Mouse (Mus musculus): ENCODE measurements around the gene Snx30.
A peak's percentile ranks its signal among the peaks of the same experiment; 100 is the strongest.

The Snx30 gene

DNA sequence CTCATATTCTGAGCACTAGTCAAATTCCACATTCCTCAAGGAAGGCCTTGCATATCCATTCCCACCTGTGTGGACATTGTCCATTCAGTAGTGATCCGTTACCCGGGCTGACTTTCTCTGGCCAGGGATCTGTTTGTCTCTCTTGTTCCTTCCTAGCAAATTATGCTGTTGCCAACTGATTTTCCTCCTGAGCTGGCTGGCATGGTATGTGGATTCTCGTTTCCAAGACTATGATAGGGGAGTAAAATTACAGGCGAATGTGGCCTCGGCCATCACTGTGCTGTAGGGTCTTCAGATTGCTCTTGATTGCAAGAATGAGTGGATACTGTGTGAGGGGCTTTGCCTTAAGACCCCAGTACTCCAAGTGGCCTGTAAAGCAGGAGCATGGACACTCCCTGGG, 20.7 kb downstream of the Snx30 start:
- no peak for DNase-seq

- no peak for DNase-seq
Observed at GRCm38 (mm10) chr4:59829072-59829471, 23.4 kb downstream of the Snx30 start.

DNA sequence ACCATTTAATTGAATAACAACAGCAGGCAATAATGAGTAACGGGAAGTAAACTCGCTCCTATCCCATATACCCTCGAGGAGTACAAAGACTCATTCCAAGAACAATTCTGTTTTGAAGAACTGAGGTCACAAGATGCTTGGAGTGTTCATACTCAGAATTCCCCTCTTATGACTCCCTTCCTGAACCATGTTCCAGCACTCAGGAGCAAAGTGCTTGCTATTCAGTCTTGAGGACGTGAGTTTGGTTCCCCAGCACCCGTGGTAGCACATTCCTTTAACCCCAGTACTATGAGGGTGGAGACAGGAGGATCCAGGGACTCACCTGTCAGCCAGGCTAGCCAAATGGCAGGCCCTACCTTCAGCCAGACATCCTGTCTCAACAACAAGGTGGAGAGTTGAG, 25.4 kb downstream of the Snx30 start:
- DNase-seq, result no peak

GRCm38 (mm10) chr4:59832810-59833209, 27.2 kb downstream of the Snx30 start:
- no peak for DNase-seq

- DNase-seq, result no peak
Observed at GRCm38 (mm10) chr4:59837659-59838058, 32.0 kb downstream of the Snx30 start.

GRCm38 (mm10) chr4:59844460-59845244, 39.0 kb downstream of the Snx30 start:
- DNase-seq, result peak in 1 of 2 experiments; percentile 21

DNA sequence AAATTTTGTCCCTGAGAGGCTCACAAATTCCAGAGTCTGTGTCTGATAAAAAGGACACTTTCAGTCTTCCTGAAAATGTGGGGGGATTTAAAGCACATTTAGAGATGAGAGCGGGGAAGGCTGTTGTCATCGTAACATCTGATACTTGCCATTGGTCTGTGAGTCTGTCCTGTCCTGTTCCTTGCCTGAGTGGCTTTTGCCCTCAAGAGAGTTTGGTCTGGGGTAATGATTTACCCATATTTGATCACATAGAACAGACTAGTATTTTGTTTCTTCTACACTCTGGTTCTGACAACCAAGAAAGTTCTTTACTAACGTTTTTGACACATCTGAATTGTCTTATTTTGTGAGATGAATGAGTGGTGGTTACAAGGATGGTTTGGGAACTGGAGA, 39.6 kb downstream of the Snx30 start:
- no peak for DNase-seq

- DNase-seq, result no peak
Observed at GRCm38 (mm10) chr4:59847447-59847846, 41.8 kb downstream of the Snx30 start.

GRCm38 (mm10) chr4:59850181-59850580, 44.5 kb downstream of the Snx30 start:
- peak; percentile 93 to 95 for DNase-seq

DNA sequence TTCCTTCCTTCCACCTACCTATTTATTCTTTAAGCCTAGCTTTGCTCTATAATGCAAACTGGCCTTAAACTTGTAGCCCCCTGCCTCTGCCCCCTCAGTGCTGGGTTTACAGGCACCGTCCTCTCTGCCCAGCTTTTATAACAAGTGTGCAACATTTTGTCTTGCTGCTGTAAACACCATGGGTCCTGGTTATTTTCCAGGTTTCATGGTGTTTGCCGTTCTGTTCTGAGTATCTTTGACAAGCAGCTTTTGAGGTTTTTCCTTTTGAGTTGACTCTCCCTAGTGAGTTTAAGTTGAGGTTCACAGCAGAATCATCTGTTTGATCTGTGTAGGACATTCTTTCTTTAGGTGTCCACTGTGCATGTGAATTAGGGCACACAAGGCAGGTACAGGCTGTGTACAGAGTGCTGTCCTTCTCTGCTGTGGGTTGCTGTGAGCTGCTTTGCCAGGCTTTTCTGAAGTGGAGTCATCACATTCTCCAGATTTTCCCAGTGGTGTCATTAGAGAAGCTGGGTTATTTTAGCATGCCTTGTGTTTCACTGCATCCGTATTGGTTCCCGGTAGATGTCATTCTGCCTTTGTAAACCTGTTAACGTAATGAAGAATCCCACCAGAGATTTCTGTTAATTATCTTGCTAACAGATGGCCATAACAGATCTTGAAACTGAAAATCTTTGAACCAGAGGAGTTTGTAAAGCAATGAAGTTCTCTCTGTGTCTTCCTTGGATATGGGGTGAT, 45.4 kb downstream of the Snx30 start:
- DNase-seq, result no peak

DNA sequence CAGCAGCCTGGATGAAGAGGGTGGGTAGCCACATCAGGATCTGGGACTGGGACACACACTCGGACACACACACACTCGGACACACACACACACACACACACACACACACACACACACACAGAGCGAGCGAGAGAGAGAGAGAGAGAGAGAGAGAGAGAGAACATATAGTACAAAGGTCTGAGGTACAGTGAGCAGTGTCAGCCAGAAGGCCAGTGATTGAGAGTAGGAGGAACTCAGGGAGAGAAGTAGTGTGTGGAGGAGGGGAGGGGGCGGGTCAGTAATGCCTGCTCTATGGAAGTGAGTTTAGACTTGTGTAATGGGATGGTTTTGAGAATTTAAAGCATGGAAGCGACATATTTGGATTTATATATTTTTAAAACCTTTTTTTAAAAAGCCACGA, 47.5 kb downstream of the Snx30 start:
- DNase-seq, result no peak

DNA sequence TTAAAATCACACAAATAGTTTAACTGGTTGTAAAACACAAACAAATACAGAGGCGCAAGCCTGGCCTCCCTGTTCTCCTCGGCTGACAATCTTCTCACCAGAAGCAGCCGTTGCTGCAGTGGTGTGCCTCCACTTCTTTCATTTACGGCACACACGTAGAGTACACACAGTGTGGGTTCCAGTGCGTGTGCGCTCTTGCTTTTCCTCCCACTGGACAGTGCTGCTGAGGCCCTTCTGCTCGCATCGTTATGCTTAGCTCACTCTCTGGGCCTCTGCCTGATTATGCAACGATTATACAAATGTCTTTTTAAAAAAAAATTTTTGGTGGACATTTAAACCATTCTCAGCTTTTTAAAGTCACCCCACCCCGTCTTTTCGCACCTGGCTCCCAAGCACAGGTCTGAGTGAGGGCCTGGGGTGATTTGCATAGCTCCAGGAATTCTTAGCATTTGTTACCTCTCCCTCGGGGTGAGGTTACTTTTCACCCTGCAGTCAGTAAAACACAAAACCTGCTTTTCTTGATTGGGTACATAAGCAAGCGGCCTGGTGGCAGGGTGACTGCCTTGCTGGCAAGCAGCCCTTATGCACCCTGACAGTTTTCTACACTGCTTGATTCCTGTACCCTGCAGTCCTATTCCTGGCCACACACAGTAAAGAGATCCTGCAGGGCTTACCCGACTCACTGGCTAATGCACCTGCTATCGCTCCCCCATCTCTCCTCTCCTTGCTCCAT, 54.2 kb downstream of the Snx30 start:
- DNase-seq, result no peak

DNA sequence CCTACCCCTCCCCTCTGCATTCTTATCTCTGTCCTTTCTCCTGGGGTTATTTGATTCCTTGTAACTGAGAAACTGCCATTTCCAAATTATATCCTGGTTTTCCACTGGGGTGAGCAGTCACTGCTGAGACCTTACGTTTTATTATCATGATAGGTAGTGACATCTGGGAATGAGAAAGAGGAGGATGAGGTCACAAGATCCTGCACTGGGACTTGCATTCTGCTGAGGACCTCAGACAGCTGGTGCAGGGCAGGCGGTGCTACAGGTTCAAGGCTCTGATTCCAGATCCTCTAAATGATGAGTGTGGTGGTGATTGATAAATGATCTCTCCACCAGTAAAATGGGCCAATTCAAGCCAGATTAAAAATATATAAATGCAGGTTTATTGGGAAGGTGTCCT, 54.8 kb downstream of the Snx30 start:
- DNase-seq, result no peak

- DNase-seq, result no peak
Observed at GRCm38 (mm10) chr4:59861871-59862270, 56.2 kb downstream of the Snx30 start.

DNA sequence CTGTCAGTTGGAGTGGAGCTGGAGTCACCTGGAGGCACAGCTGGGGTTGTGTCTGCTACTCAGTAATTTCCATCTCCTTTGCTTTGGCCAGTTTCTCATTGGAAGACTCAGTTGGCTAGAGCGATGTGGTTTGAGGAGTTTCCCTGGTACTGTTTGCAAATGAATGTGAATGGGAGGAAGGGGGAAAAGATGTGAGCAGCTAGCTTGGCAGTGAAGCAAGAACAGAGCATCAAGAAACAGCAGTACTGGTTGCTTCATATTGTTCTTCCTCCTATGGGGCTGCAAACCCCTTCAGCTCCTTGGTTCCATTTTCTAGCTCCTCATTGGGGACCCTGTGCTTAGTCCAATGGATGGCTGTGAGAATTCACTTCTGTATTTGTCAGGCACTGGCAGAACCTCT, 56.7 kb downstream of the Snx30 start:
- no peak for DNase-seq

DNA sequence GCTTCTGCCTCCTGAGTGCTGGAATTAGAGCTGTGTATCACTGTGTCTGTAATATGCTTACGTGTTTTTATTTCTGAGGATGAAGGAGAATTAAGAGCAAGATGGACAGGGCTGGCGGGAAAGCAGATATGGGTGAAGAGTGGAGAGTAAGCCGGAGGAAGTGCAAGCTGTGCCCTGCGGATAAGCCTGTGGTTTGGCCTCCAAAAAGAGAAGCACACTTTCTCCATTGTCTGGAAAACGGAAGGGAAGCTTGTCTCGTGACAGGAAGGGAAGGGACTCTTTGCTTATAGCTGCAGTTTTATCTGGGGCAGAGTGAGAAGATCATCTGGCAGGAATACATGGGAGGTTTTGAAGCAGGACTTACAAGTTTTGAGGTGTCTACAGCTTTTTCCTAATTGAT, 58.2 kb downstream of the Snx30 start:
- DNase-seq, result no peak

DNA sequence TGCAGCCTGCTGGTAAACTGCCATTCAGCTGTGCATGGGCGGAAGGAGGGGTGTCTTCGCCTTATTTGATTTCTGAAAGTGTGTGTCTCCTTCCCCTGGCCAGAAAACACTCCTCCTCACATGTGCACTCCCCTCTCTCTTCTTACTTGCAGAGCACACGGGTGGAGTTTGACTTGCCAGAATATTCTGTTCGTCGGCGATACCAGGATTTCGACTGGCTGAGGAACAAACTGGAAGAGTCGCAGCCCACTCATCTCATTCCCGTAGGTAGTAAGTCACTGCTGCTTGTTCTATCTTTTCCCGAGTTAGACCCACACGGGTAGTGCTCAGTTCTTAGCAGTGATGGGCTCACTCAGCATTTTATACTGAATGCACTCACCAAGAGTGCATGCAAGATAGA, 62.4 kb downstream of the Snx30 start:
- no peak for DNase-seq

GRCm38 (mm10) chr4:59869488-59870057, 63.9 kb downstream of the Snx30 start:
- DNase-seq, result no peak

- DNase-seq, result no peak
Observed at GRCm38 (mm10) chr4:59870433-59870832, 64.8 kb downstream of the Snx30 start.

DNA sequence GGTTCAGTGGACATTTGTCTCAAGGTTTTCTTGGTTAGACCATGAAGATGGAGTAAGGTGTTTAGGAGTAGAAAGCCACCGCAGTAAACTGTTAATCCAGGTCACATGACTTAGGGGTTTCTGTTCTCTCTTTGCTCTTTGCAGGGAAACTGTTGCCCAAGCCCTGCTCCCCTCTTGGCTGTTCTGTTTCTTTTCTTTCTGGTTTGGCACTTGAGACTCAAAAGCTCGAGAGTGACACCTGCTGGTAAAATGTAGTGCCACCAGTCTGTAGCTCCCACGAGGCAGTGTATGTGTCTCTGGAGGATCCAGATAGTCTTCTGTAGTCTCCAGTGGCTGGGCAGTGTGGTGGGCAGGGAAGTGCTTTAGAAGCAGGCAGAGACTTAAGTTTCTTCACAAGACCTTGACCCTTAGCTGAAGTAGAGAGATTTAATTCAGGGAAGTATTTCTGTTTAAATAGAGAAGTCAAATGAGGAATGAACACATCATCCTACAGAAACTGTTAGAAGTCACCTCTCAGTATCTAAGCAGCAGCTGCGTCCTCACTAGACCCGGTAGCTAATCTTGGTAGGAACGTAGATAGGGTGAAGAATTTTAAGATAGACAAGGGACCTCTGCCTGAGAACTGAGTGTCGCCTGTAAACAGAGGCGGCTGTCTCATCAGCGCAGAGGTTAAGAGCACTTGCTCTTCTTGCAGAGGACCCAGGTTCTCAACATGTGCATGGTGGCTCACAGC, 65.4 kb downstream of the Snx30 start:
- DNase-seq, result peak; percentile 79 to 82

DNA sequence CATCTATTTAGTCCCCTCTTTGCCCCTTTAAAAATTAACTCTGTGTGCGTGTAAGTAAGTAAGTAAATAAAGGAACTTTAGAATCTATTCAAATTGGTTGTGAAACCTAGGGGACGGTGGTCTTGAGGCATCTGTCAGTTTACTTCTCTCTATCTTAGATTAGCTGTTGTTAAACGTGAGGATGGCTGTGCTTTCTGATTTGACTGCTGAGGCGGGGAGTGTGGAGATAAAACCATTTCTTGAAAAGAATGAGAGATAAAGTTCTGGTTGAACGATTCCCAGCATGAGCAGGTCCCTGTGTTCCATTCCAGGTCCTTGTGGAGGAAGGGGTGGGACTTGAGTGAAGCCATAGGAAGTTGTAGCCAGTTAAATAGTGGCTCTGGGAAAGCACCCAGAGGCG, 67.6 kb downstream of the Snx30 start:
- DNase-seq, result no peak

- DNase-seq, result no peak
Observed at GRCm38 (mm10) chr4:59873830-59874229, 68.2 kb downstream of the Snx30 start.

- DNase-seq, result no peak
Observed at GRCm38 (mm10) chr4:59876570-59876969, 70.9 kb downstream of the Snx30 start.
